Mouse (Mus musculus) liver, postnatal 0 days (tissue): ENCODE results near the gene Gimap4. TPM values are rescaled to one million over a fixed set of nuclear protein-coding genes. Genes with fewer than 3 reads are reported as not detected.
A peak's percentile ranks its signal among the peaks of the same experiment; 100 is the strongest.

Source experiments
- ATAC-seq: fragments of 200-750 bp; cut with Nextera tagmentation; 2 replicates; pipeline ENCODE4 v1.8.0; 2017; ENCODE audit warnings: mild to moderate bottlenecking, moderate library complexity
- DNase-seq: peaks from one replicate; pipeline ENCODE4 v3.0.0-alpha.2; 2016
- H3K27ac ChIP-seq: fragments of 300-500 bp; sonication (generic); 2 replicates; pipeline ENCODE4 v1.5.1; 2014; ENCODE audit warnings: antibody characterized with exemption, moderate library complexity, mild to moderate bottlenecking, low read depth
- H3K27me3 ChIP-seq: fragments of 300-500 bp; sonication (generic); 2 replicates; pipeline ENCODE4 v1.6.1; 2014; ENCODE audit warnings: low read length, control low read depth, mixed read lengths; ENCODE audit not compliant: insufficient read depth
- H3K36me3 ChIP-seq: fragments of 300-500 bp; sonication (generic); replicated peaks from 2 replicates; pipeline ENCODE4 v1.6.1; 2014; ENCODE audit warnings: mild to moderate bottlenecking, control low read depth, low read length, moderate library complexity, mixed read lengths; ENCODE audit not compliant: insufficient read depth
- H3K4me1 ChIP-seq: fragments of 300-500 bp; sonication (generic); 2 replicates; pipeline ENCODE4 v1.6.1; 2014; ENCODE audit warnings: antibody characterized with exemption, mild to moderate bottlenecking, control low read depth; ENCODE audit not compliant: insufficient read depth
- H3K4me2 ChIP-seq: fragments of 300-500 bp; sonication (generic); 2 replicates; pipeline ENCODE4 v1.6.1; 2014; ENCODE audit warnings: low read depth, mild to moderate bottlenecking, low read length, moderate library complexity, mixed read lengths
- H3K4me3 ChIP-seq: fragments of 300-500 bp; sonication (generic); 2 replicates; pipeline ENCODE4 v1.5.1; 2014; ENCODE audit warnings: low read depth, low read length
- H3K9ac ChIP-seq: fragments of 300-500 bp; sonication (generic); replicated peaks from 2 replicates; pipeline ENCODE4 v1.6.1; 2014; ENCODE audit warnings: mild to moderate bottlenecking, moderate library complexity
- H3K9me3 ChIP-seq: fragments of 300-500 bp; sonication (generic); 2 replicates; pipeline ENCODE4 v1.6.1; 2016; ENCODE audit warnings: mild to moderate bottlenecking, control low read depth, low read length, mixed read lengths
- CTCF ChIP-seq: sonication (generic); IDR thresholded peaks from 2 replicates; pipeline ENCODE4 v1.5.1; 2016; ENCODE audit warnings: antibody characterized with exemption, low read depth
- EP300 ChIP-seq: IDR thresholded peaks from 2 replicates; pipeline ENCODE4 v1.6.1; 2016; ENCODE audit warnings: antibody characterized with exemption, low read depth, mild to moderate bottlenecking
- WGBS: fragments of 180-500 bp; shearing (Covaris S2); extraction: QIAGEN DNeasy Blood & Tissue Kit; methylation state at CpG from one replicate; pipeline ENCODE4 v1.1.7; 2014; ENCODE audit not compliant: insufficient replicate concordance; 5-methylcytosine and 5-hydroxymethylcytosine counted together
- polyA plus RNA-seq: library from polyadenylated mRNA; unstranded; fragments of >200 nt; fragmentation: Nextera tagmentation; extraction: Ambion mirVana; gene quantifications from 2 replicates; pipeline ENCODE4 v1.2.1, GENCODE M21; 2015

Gimap4 gene
- polyA plus RNA-seq, 1 experiment from 2014 or later: 14.5 TPM

GRCm38 (mm10) chr6:48738961-48739779, 54.8 kb downstream of the Gimap4 start, which contains the start of gene Gimap1:
TSS of gene Gimap1 (plus strand) at chr6:48739054.
- TF ChIP-seq CTCF: no peak
- no peak for TF ChIP-seq EP300
- no peaks in the 10 kb centered on the region for H3K9me3 ChIP-seq
- H3K4me1 ChIP-seq: peaks cover 23% of the 10 kb centered on the region
- H3K4me2 ChIP-seq: peak within 1 kb of the TSS; percentile 39
- H3K27ac ChIP-seq: peak within 1 kb of the TSS; percentile 51
- H3K4me3 ChIP-seq: peak within 1 kb of the TSS; percentile 45
- H3K9ac ChIP-seq: peak within 1 kb of the TSS; percentile 41; the same call in 1 of the 2 replicates
- H3K36me3 ChIP-seq: no peaks in the 10 kb centered on the region
- peak; percentile 21 for DNase-seq
- ATAC-seq: no peak
- WGBS: 29% methylated on average over 15 of the region's 15 CpGs
- no peaks in the 10 kb centered on the region for H3K27me3 ChIP-seq

- Histone ChIP-seq H3K36me3 (no peaks in the 10 kb centered on the region), H3K27me3 (no peaks in the 10 kb centered on the region), H3K4me2 (peak overlapping the region; percentile 39), H3K4me3 (peak overlapping the region; percentile 19), H3K9me3 (no peaks in the 10 kb centered on the region), H3K27ac (no peak overlapping the region), H3K4me1 (peaks cover 23% of the 10 kb centered on the region), H3K9ac (no peak overlapping the region)
- 50% methylated on average over 3 of the region's 3 CpGs for WGBS
- no peak for ATAC-seq
- no peak for DNase-seq
- TF ChIP-seq EP300 (no peak), CTCF (no peak)
These were observed 55.4 kb downstream of the Gimap4 start for GRCm38 (mm10) chr6:48739780-48740055.

GRCm38 (mm10) chr6:48740501-48741169, 56.3 kb downstream of the Gimap4 start:
- no peak for ATAC-seq
- no peaks in the 10 kb centered on the region for H3K9me3 ChIP-seq
- TF ChIP-seq EP300 (no peak), CTCF (no peak)
- 49% methylated on average over 3 of the region's 3 CpGs for WGBS
- H3K9ac ChIP-seq: no peak overlapping the region
- peak overlapping the region; percentile 74; the same call in 1 of the 2 replicates for H3K27ac ChIP-seq
- DNase-seq: no peak
- H3K27me3 ChIP-seq: no peaks in the 10 kb centered on the region
- no peaks in the 10 kb centered on the region for H3K36me3 ChIP-seq
- peak overlapping the region; percentile 39 for H3K4me2 ChIP-seq
- H3K4me3 ChIP-seq: no peak overlapping the region
- H3K4me1 ChIP-seq: peaks cover 23% of the 10 kb centered on the region

DNA sequence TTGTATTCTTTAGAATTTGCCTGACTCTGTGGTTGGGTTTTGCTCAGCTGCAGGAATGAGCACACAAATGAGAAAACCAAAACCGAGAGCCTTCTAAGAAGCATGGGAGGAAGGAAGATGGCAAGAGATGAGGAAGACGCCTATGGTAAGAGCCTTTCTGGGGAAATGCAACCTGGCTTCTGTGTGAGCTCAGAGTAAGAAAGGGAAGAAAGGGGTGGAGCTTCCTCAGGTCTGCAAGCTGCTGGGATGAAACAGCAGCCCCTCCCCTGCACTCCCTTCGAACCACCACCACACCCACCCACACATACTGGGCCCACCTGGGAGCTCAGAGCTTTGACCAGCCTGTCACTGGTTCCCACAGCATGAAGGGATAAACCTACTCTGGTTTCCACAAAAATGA, 56.9 kb downstream of the Gimap4 start:
- H3K4me2 ChIP-seq: peak overlapping the region; percentile 28; the same call in 1 of the 2 replicates
- WGBS: 17% methylated on average over 3 of the region's 3 CpGs

More for the DNA sequence above, 56.9 kb downstream of the Gimap4 start:
- Histone ChIP-seq H3K9me3 (no peaks in the 10 kb centered on the region), H3K4me3 (no peak overlapping the region), H3K4me1 (peaks cover 23% of the 10 kb centered on the region), H3K27ac (peak overlapping the region; percentile 74), H3K36me3 (no peaks in the 10 kb centered on the region), H3K9ac (no peak overlapping the region), H3K27me3 (no peaks in the 10 kb centered on the region)
- DNase-seq: no peak
- TF ChIP-seq CTCF (no peak), EP300 (no peak)
- no peak for ATAC-seq

Other genes with a start within 250 kb of the Gimap4 start
- gene Zfp467, start 238.7 kb upstream of the Gimap4 start, polyA plus RNA-seq: 4.9 TPM in 2 replicates
- 0.01 and 0.06 TPM in 2 replicates for gene Sspo, start 236.3 kb upstream of the Gimap4 start, polyA plus RNA-seq
- gene Atp6v0e2, start 146.9 kb upstream of the Gimap4 start, polyA plus RNA-seq: 1.1 and 1.2 TPM in 2 replicates
- gene Lrrc61, start 129.8 kb upstream of the Gimap4 start, polyA plus RNA-seq: 2.4 and 2.7 TPM in 2 replicates
- 485 and 531 TPM in 2 replicates for gene Rarres2, start 111.8 kb upstream of the Gimap4 start, polyA plus RNA-seq
- gene Gm45021, start 94.9 kb upstream of the Gimap4 start, polyA plus RNA-seq: not detected in 2 replicates
- 14.4 and 14.8 TPM in 2 replicates for gene Repin1, start 90.7 kb upstream of the Gimap4 start, polyA plus RNA-seq
- gene Gm44965, start 90.6 kb upstream of the Gimap4 start, polyA plus RNA-seq: not detected in 2 replicates
- gene Zfp775, start 82.5 kb upstream of the Gimap4 start, polyA plus RNA-seq: 0.93 and 1.8 TPM in 2 replicates
- gene AI854703, start 57.8 kb upstream of the Gimap4 start, polyA plus RNA-seq: 0.16 and 0.20 TPM in 2 replicates
- gene Gimap8, start 37.3 kb upstream of the Gimap4 start, polyA plus RNA-seq: 1.1 TPM in 2 replicates
- 10.2 and 10.9 TPM in 2 replicates for gene Gimap9, start 8.4 kb upstream of the Gimap4 start, polyA plus RNA-seq
- gene Gimap6, start 23.7 kb downstream of the Gimap4 start, polyA plus RNA-seq: 12.2 and 12.5 TPM in 2 replicates
- gene Gm28053, start 34.1 kb downstream of the Gimap4 start, polyA plus RNA-seq: 1.1 TPM in 1 of 2 replicates, not detected in the other
- gene Gimap7, start 34.1 kb downstream of the Gimap4 start, polyA plus RNA-seq: 0.59 and 0.65 TPM in 2 replicates
- 9.2 and 10.0 TPM in 2 replicates for gene Gimap1, start 54.5 kb downstream of the Gimap4 start, polyA plus RNA-seq
- 4.7 and 5.9 TPM in 2 replicates for gene Gimap5, start 61.6 kb downstream of the Gimap4 start, polyA plus RNA-seq
- 0.75 and 0.82 TPM in 2 replicates for gene Gimap3, start 86.3 kb downstream of the Gimap4 start, polyA plus RNA-seq
- gene Tmem176a, start 156.4 kb downstream of the Gimap4 start, polyA plus RNA-seq: 174 and 198 TPM in 2 replicates
- 255 and 270 TPM in 2 replicates for gene Tmem176b, start 156.9 kb downstream of the Gimap4 start, polyA plus RNA-seq
- 0.11 TPM in 2 replicates for gene Aoc1, start 188.3 kb downstream of the Gimap4 start, polyA plus RNA-seq
- not detected in 2 replicates for gene 1600015I10Rik, start 245.3 kb downstream of the Gimap4 start, polyA plus RNA-seq